Mouse (Mus musculus) thymus, postnatal 0 days (tissue): ENCODE results near the gene Urb1. TPM values are rescaled to one million over a fixed set of nuclear protein-coding genes. Genes with fewer than 3 reads are reported as not detected.

Source experiments
- DNase-seq: peaks from one replicate; pipeline ENCODE4 v3.0.0-alpha.2; 2015; ENCODE audit warnings: low spot score
- polyA plus RNA-seq: library from polyadenylated mRNA; unstranded; fragments of >200 nt; fragmentation: Nextera tagmentation; extraction: Ambion mirVana; gene quantifications from 2 replicates; pipeline ENCODE4 v1.2.1, GENCODE M21; 2015

Gene Urb1
- polyA plus RNA-seq: 6.0 and 6.2 TPM in 2 replicates

DNA sequence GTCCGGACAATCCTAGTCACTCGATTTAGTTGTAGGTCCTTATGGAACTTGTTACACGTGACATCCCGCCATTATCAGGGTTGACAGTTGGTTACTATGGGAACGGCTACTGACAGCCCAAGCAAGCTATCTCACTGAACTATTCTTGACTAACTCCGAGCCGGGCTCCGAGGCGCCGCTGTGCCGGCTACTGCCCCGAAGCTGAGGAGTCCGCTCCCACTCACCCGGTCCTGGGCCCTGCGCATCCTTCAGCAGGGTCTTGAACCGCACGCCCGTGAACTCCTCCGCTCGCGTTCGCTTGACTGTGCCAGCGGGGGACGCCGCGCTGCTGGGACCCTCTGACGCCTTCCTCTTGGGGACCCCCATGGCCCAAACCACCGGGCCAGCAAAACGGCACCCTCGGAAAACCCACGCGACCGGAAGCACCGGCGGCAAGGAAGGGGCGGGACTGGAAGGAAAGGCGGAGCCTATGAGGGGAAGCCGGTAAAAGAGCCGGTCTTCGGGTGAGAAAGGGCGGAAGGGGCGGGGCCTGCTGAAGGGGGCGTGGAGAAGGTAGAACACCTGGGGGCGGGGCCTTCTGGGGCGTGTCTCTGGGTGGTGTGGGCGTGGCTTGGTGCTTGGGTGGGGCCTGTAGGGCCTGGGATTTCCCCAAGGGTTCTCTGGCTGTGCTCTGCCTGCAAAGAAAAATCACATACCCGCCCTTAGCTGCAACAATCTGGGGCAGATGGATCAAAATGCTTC lies at the start of gene Urb1:
Urb1 (minus strand) TSS at position 439 of the 741 bp plus-strand sequence.
- DNase-seq: peak; percentile 95

- no peak for DNase-seq
These were observed 48.0 kb upstream of the Urb1 start for GRCm38 (mm10) chr16:90858206-90858605.

GRCm38 (mm10) chr16:90856552-90857200 lies 46.5 kb upstream of the Urb1 start:
- DNase-seq: no peak

DNA sequence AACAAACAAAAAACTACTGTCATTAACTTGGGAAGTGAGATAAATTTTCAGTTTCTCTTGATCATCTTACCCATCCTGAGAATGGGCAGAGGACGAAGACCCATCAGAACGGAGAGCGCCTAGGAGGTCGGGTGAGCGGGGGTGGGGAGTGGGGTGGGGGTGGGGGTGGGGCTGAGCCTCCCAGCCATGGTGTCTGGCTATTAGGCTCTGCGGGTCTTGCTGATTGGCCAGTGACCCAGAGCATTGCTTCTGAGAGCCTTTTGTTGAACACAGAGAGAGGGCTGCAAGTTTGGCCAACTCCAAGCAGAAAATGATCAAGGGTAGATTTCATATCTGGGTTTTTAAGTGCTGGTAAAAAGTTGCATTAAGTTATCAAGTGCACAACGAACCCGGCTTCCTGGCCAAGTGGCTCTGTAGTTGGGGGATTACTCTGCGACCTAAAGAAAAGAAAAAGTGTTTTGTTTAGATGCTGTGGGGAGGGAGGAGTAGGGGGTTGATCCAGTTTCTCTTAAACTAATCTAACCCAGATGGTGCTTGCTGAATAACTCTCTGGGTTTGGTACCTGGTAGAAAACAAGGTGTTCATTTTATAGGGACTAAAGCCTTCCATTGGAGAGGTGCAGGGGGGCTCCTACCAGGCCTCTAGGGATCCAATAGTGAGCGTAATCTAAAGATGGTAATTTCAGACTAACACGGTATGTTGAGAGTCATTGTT lies 41.6 kb upstream of the Urb1 start:
- DNase-seq: no peak

DNA sequence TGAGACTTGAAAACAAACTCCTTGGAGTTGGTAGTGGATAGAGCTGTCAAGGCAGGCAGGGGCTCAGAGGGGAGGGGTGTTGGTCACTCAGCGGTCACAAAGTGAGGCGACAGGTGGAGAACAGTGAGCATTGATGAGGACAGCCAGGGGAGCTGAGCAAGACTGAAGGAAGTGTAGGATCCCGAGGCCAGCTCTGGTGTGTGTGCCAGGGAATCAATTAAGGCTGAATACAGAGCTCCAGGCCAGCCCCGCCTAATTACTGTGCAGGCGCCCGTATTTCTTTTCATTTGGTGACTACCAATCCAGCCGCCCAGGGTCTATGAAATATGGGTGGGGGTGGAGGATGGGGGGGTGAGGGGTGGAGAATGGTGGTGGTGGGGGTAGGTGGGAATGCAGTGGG lies 40.7 kb upstream of the Urb1 start:
- DNase-seq: no peak

DNA sequence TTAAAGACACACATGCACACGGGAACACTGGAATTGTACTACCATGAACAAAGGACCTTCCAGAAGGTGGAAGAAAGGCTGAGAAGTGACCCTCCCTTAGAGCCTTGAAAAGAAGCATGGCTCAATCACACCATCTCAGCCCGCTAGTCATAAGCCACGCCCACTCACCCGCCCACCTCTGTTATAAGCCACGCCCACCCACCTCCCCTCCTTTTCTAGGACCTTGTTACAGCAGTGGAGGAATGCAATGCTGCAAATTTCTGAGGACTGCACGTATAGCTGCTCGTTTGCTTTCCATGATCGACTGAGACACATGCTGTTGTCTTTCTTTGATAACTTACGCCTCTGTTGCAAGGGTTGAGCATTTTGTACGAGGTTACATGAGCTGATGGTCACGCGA lies 39.0 kb upstream of the Urb1 start:
- DNase-seq: no peak

- no peak for DNase-seq
These were observed 38.5 kb upstream of the Urb1 start for GRCm38 (mm10) chr16:90848697-90849096.

- DNase-seq: no peak
These were observed 35.4 kb upstream of the Urb1 start for GRCm38 (mm10) chr16:90845591-90845990.

- DNase-seq: no peak
These were observed 34.8 kb upstream of the Urb1 start for GRCm38 (mm10) chr16:90845038-90845437.

GRCm38 (mm10) chr16:90842164-90842563 lies 32.0 kb upstream of the Urb1 start:
- DNase-seq: no peak

GRCm38 (mm10) chr16:90837431-90837830 lies 27.2 kb upstream of the Urb1 start:
- no peak for DNase-seq

DNA sequence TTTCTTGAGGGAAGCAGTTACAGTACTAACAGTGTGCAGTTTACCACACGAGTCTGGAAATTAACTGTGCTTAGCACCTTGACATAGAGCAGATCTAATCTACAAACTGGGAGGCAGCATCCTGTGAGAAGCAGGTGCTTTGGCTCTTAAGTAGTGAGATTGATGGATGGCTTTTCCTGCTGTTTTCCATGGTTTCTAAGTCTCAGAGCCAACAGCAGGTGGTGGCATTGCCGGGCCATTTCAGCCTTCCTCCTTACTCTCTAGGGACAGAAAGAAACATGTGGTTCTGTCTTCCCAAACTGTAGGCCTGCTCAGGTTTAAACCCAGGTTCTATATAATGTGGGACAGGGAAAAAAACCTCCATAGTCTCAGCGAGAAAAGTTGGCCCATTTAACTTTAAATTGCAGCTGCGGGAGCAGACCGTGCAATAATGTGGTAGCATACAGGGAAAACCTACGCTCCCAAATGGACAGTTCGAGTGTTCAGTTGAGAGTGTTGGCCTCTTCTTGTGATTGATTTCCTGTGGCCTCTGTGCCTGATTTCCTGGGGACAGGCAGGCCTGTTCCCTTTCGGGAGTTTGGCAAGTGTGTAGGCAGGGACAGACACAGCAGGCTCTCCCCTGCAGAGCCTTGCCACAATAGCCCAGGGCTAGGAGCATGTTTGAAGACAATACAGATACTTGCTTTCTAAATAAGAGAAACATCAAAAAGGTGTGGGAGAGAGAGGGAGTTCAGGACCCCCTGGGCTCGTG lies 23.0 kb upstream of the Urb1 start:
- no peak for DNase-seq

DNA sequence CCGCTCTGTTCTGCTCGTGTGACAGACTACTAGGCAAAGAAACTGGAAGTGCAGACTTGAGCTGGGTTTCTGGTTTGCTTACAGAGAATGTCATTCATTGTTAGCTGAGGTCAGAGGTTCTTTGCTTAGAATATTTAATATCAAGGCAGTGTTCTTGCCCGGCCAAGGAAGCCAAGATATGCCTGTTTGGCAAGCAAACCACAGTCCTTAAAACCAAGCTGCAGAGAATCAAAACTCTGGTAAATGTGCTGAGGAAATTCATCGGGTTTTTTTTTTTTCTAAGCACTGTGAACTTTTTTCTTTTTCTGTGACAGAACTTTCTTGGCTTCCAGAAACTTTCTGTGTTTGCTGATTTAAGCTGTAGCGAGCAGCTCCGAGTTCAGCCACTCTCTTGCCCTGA lies 22.3 kb upstream of the Urb1 start:
- DNase-seq: no peak

DNA sequence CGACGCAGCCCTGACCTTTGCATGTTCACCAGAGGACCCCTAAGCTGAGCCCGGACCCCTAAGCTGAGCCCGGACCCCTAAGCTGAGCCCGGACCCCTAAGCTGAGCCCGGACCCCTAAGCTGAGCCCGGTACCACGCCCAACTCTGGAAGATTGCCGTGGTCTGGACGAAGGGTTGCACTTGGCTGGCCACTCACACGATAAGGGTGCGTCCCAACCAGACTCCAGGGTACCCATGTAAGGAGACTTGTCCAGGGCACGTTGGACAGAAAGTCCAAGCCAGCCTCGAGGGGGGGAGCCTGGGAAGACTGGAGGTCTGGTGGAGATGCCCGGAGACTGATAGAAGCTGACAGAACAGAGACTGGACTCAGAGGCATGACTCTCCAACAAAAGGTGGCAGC lies 21.5 kb upstream of the Urb1 start:
- DNase-seq: no peak

DNA sequence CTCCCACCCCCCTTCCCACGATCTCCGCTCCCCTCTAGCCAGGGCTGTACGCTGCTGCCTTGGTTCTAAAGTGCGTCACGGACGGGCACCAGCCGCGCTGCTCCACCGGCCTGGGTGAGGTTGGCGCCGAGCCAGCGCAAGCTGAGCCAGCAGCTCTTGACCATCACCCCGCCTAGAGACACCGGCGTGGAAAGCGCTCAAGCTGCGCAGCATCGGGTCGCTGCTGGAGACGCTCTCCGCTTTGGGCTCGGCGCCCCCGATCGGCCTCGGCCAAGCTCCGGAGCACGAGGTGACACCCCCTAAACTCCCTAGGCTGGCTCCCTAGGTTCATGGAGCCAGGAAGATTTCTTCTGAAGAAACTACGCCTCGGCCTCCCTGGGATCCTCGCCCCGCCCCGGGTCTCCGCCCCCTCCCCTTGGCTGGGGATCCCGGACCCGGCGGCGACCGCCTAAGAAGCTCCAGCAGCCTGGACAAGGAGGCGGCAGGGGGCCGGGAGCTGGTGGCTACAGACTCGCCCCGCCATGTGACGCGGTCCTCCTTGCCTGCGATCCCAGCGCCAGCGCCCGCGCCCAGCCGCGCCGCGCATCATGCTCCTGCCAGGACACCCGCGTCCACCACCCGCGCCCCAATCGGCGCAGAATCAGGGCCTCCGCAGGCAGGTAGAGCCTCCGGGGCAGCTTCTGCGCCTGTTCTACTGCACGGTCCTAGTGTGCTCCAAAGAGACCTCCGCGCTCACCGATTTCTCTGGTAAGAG lies 20.6 kb upstream of the Urb1 start:
- DNase-seq: no peak

DNA sequence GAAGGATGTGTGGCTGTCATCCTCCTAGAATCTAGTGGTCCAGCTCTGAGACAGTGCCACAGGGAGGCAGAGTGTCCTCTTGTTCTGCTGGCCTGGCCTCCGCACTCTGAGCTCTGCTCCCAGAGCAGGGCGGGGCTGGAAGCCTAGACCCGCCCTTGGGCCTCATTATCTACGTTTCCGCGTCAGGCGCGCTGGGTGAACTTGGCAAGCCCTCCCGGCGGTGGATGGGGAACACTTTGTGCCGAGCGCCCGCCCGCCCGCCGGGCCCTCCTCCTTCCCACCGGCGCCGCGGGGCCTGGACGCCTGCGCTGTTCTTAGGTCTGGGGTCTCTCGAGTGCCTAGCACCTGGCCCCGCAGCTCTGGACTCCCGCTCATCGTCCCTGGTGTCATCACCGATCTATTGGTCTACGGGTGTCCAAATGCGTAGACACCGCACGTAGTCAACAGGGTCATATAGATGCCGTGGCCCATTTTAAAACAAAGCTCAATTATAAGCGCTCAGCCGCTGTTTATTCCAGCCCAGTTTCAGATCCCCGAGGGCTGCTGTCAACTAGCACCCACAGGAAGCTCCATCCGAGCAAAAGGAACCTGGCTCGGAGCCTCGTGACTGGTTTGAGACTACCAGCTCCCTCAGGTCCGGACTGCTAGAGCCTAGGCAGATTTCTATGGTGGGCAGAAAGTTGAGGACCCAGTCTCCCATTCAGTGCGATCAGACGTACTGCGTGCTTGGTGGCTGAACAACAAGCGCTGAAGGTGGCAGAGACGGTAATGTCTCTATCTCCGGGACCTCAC lies 19.9 kb upstream of the Urb1 start:
- peak; percentile 25 for DNase-seq

DNA sequence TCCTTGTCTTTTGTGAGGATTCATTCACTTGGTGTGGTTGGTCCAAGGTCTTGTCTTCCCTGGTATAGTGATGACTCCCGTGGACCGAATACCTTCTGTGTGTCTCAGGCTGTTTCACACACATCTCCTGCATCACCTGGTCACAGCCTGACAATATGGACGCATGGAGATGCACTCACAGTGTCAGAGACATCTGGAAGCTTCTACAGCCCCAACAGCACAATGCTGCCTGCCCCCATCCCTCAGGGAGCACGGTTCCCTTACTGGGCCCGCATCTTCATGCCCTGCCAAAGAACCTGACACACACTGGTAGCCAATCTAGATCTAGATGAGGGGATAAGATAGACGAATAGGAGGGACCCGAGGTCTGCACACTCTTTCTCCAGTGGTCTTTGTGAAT lies 18.9 kb upstream of the Urb1 start:
- DNase-seq: no peak

DNA sequence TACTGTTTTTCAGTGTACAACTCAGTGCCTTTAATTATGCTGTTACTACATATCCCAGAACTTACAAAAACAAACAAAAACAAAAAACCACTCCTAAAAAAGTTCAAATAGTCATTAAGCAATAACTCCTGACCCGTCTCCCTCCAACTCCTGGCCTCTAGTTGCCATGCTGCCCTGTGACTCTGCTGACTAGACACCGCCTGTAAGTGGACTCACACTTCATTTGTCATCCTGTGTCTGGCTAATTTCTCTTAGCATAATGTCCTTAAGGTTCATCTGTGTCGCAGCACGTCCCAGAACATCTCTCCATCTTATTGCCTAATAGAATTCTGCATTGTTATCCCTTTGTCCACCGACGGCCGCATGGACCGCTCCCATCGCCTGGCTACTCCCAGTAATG lies 17.3 kb upstream of the Urb1 start:
- no peak for DNase-seq

- DNase-seq: no peak
These were observed 16.2 kb upstream of the Urb1 start, which contains the start of gene Eva1c for GRCm38 (mm10) chr16:90826457-90826856. TSS of gene Eva1c (plus strand) at chr16:90826719.

GRCm38 (mm10) chr16:90826041-90826440 lies 15.8 kb upstream of the Urb1 start:
- DNase-seq: no peak
